Mouse (Mus musculus): ENCODE measurements around the gene Zfp398. TPM values are rescaled to one million over a fixed set of nuclear protein-coding genes. Genes with fewer than 3 reads are reported as not detected.

Zfp398 gene
- total and polyA plus RNA-seq, 2 experiments from 2014 or later, result 13.0 to 24.2 TPM

DNA sequence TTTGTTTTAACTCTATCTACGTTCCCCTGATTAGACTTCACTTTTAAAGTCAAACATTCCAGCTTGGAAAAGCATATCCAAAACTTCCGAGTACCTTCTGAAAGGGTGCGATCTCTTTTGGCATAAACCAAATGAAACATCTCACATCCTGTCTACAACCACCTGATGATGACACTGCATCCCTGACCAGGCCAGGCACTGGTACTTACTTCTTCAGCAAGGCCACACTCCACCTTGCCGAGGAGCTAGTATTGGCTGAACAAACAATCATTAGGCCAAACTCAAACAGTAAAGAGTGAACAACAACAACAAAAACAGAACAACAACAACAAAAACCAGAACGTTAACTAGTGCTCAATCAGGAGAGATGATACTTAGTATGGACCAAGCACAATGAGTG lies 24.1 kb upstream of the Zfp398 start:
- Histone ChIP-seq H3K4me1 (ENCODE audit: insufficient read depth, low read length) (peaks cover 17% of the 10 kb centered on the region), H3K27ac (no peak overlapping the region), H3K27me3 (ENCODE audit: insufficient read depth, low read length) (no peaks in the 10 kb centered on the region), H3K9ac (replicated peaks; ENCODE audit: low read length) (peak overlapping the region; percentile 67), H3K36me3 (ENCODE audit: insufficient read depth, low read length) (peaks cover 7% of the 10 kb centered on the region; the same call in 1 of the 2 replicates), H3K4me2 (ENCODE audit: low read depth, low read length) (peak overlapping the region; percentile 70), H3K9me3 (ENCODE audit: low read length) (no peaks in the 10 kb centered on the region), H3K4me3 (ENCODE audit: low read length) (peak overlapping the region; percentile 67)
- DNase-seq (ENCODE audit: low spot score) (no peak), ATAC-seq (no peak)
- 66% methylated on average over 5 of the region's 5 CpGs for WGBS
- TF ChIP-seq CTCF (IDR thresholded peaks at IDR 0.05; ENCODE audit: low read depth), result no peak

- DNase-seq (ENCODE audit: low spot score) (no peak), ATAC-seq (no peak)
- Histone ChIP-seq H3K4me1 (ENCODE audit: insufficient read depth, low read length) (peaks cover 17% of the 10 kb centered on the region), H3K27me3 (ENCODE audit: insufficient read depth, low read length) (no peaks in the 10 kb centered on the region), H3K4me3 (ENCODE audit: low read length) (peak overlapping the region; percentile 67), H3K27ac (peak overlapping the region; percentile 86), H3K36me3 (ENCODE audit: insufficient read depth, low read length) (no peaks in the 10 kb centered on the region), H3K9ac (replicated peaks; ENCODE audit: low read length) (peak overlapping the region; percentile 67), H3K4me2 (ENCODE audit: low read depth, low read length) (peak overlapping the region; percentile 70), H3K9me3 (ENCODE audit: low read length) (no peaks in the 10 kb centered on the region)
- TF ChIP-seq CTCF (IDR thresholded peaks at IDR 0.05; ENCODE audit: low read depth), result no peak
- WGBS, result 2% methylated on average over 17 of the region's 17 CpGs
Measured at GRCm38 (mm10) chr6:47812271-47812915, 23.1 kb upstream of the Zfp398 start.

DNA sequence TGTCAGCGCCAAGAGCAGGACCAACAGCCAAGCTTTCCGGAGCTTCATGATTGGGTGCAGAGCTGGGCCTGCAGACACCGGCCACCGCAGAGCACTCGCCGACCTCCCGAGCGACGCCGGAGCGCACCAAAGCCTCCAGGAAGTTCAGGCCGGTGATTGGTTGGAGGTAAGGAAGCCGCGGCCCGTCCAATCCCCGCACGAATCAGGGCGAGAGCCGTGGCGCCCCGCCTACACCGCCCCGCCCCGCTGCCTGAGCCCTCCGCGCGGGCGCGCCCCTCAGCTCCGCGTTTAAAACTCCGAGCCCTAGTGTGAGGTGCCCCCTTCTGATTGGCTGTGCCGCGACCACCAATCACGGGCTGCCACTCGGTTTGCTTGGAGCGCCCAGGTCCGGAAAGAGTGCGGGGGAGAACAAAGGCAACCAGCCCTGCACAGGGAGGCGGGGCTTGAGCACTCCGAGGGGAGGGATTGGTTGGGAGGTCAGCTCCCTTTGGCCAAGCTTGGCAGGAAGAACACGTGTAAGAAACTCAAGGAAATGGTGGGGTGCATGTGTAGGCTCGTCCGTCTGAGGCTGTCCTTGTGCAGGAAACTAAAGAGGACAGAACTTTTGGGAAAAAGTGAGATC lies 22.1 kb upstream of the Zfp398 start, which contains the start of gene Pdia4:
TSS of gene Pdia4 (minus strand) at position 174 of the 622 bp plus-strand sequence.
- peaks cover 17% of the 10 kb centered on the region for H3K4me1 ChIP-seq (ENCODE audit: insufficient read depth, low read length)
- H3K36me3 ChIP-seq (ENCODE audit: insufficient read depth, low read length), result no peaks in the 10 kb centered on the region
- peak within 1 kb of the TSS; percentile 67 for H3K4me3 ChIP-seq (ENCODE audit: low read length)
- TF ChIP-seq CTCF (IDR thresholded peaks at IDR 0.05; ENCODE audit: low read depth), result no peak
- H3K9ac ChIP-seq (replicated peaks; ENCODE audit: low read length), result peak within 1 kb of the TSS; percentile 67
- ATAC-seq (peak; percentile 100), DNase-seq (ENCODE audit: low spot score) (peak; percentile 98)
- H3K27ac ChIP-seq, result peak within 1 kb of the TSS; percentile 86
- WGBS, result under 1% methylated on average over 44 of the region's 44 CpGs
- H3K9me3 ChIP-seq (ENCODE audit: low read length), result no peaks in the 10 kb centered on the region
- H3K27me3 ChIP-seq (ENCODE audit: insufficient read depth, low read length), result no peaks in the 10 kb centered on the region
- H3K4me2 ChIP-seq (ENCODE audit: low read depth, low read length), result peak within 1 kb of the TSS; percentile 70

- no peak for DNase-seq (ENCODE audit: low spot score)
- H3K4me3 ChIP-seq (ENCODE audit: low read length), result no peak overlapping the region
- H3K4me2 ChIP-seq (ENCODE audit: low read depth, low read length), result no peak overlapping the region
- no peak overlapping the region for H3K27ac ChIP-seq
- 96% methylated on average over 1 of the region's 1 CpGs for WGBS
- no peaks in the 10 kb centered on the region for H3K9me3 ChIP-seq (ENCODE audit: low read length)
- H3K9ac ChIP-seq (replicated peaks; ENCODE audit: low read length), result no peak overlapping the region
- H3K36me3 ChIP-seq (ENCODE audit: insufficient read depth, low read length), result peaks cover 18% of the 10 kb centered on the region
- peaks cover 17% of the 10 kb centered on the region for H3K4me1 ChIP-seq (ENCODE audit: insufficient read depth, low read length)
- no peaks in the 10 kb centered on the region for H3K27me3 ChIP-seq (ENCODE audit: insufficient read depth, low read length)
- ATAC-seq, result no peak
- no peak for TF ChIP-seq CTCF (IDR thresholded peaks at IDR 0.05; ENCODE audit: low read depth)
Measured at GRCm38 (mm10) chr6:47816151-47816550, 19.3 kb upstream of the Zfp398 start.

DNA sequence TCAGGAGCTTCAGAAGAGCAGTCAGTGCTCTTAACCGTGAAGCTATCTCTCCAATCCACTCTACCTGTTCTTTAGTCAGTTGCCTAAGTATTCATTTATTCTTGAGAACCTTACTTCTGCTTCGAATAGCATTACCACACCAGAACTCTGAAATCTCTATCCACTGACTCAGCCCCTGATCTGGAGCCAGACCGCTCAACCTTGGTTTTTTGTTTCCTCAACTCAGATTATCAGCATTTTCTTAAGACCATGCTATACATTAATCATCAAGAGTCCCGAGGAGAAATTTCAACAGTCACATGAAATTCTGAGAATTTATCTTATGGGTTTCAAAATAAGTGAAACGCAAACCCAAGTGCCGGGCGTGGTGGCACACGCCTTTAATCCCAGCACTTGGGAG lies 16.7 kb upstream of the Zfp398 start:
- no peak for TF ChIP-seq CTCF (IDR thresholded peaks at IDR 0.05; ENCODE audit: low read depth)
- Histone ChIP-seq H3K4me3 (ENCODE audit: low read length) (no peak overlapping the region), H3K9ac (replicated peaks; ENCODE audit: low read length) (no peak overlapping the region), H3K27ac (no peak overlapping the region), H3K36me3 (ENCODE audit: insufficient read depth, low read length) (peaks cover 37% of the 10 kb centered on the region), H3K4me1 (ENCODE audit: insufficient read depth, low read length) (0 out of 2 replicates have a peak, but pooled peaks cover 4% of the 10 kb centered on the region), H3K4me2 (ENCODE audit: low read depth, low read length) (no peak overlapping the region), H3K9me3 (ENCODE audit: low read length) (no peaks in the 10 kb centered on the region), H3K27me3 (ENCODE audit: insufficient read depth, low read length) (no peaks in the 10 kb centered on the region)
- 96% methylated on average over 8 of the region's 8 CpGs for WGBS
- DNase-seq (ENCODE audit: low spot score), result no peak
- no peak for ATAC-seq

- TF ChIP-seq CTCF (IDR thresholded peaks at IDR 0.05; ENCODE audit: low read depth), result no peak
- 92% methylated on average over 23 of the region's 23 CpGs for WGBS
- H3K27ac ChIP-seq, result no peak overlapping the region
Measured at GRCm38 (mm10) chr6:47819626-47820325, 15.7 kb upstream of the Zfp398 start.

More at GRCm38 (mm10) chr6:47819626-47820325, 15.7 kb upstream of the Zfp398 start:
- no peak overlapping the region for H3K4me2 ChIP-seq (ENCODE audit: low read depth, low read length)
- ATAC-seq (no peak), DNase-seq (ENCODE audit: low spot score) (no peak)
- no peaks in the 10 kb centered on the region for H3K27me3 ChIP-seq (ENCODE audit: insufficient read depth, low read length)
- H3K9me3 ChIP-seq (ENCODE audit: low read length), result no peaks in the 10 kb centered on the region
- no peak overlapping the region for H3K9ac ChIP-seq (replicated peaks; ENCODE audit: low read length)
- no peaks in the 10 kb centered on the region for H3K4me1 ChIP-seq (ENCODE audit: insufficient read depth, low read length)
- H3K36me3 ChIP-seq (ENCODE audit: insufficient read depth, low read length), result peaks cover 47% of the 10 kb centered on the region
- H3K4me3 ChIP-seq (ENCODE audit: low read length), result no peak overlapping the region

Measured in hindbrain, postnatal 0 days (tissue).